Mouse (Mus musculus) spleen, adult 2 months (tissue): Measurements from ENCODE around the gene Nek11. TPM values are rescaled to one million over a fixed set of nuclear protein-coding genes. Genes with fewer than 3 reads are reported as not detected.

Experiments used
- DNase-seq, 2 experiments: peaks; one replicate each; pipeline versions ENCODE4 v3.0.0 to v3.0.0-alpha.2; 2012 to 2021; ENCODE audit warnings: low spot score in 2 of 2, low read depth in 1 of 2
- H3K27ac ChIP-seq: fragments of 200-500 bp; 2 replicates; pipeline ENCODE4 v1.5.1; 2012; ENCODE audit warnings: low read length, inconsistent platforms; ENCODE audit not compliant: insufficient read depth
- H3K27me3 ChIP-seq: fragments of 200-500 bp; 2 replicates; pipeline ENCODE4 v1.6.1; 2012; ENCODE audit warnings: mild to moderate bottlenecking, moderate library complexity, low read length, inconsistent platforms; ENCODE audit not compliant: control insufficient read depth, insufficient read depth
- H3K36me3 ChIP-seq: fragments of 200-500 bp; 2 replicates; pipeline ENCODE4 v1.6.1; 2012; ENCODE audit warnings: mild to moderate bottlenecking, low read length, inconsistent platforms; ENCODE audit not compliant: control insufficient read depth, insufficient read depth
- H3K4me1 ChIP-seq: fragments of 200-500 bp; 2 replicates; pipeline ENCODE4 v1.6.1; 2011; ENCODE audit warnings: inconsistent platforms; ENCODE audit not compliant: control insufficient read depth, insufficient read depth, insufficient read length
- H3K4me3 ChIP-seq: fragments of 200-500 bp; 2 replicates; pipeline ENCODE4 v1.5.1; 2011; ENCODE audit warnings: mild to moderate bottlenecking, inconsistent platforms; ENCODE audit not compliant: insufficient read depth, insufficient read length; ENCODE audit errors: extremely low read depth
- CTCF ChIP-seq: fragments of 200-500 bp; IDR thresholded peaks from 2 replicates; pipeline ENCODE4 v1.5.1; 2011; ENCODE audit warnings: mild to moderate bottlenecking, inconsistent platforms; ENCODE audit not compliant: insufficient read depth, insufficient read length, insufficient replicate concordance; ENCODE audit errors: extremely low read depth
- POLR2A ChIP-seq: fragments of 200-500 bp; IDR thresholded peaks from 2 replicates; pipeline ENCODE4 v1.6.1; 2011; ENCODE audit warnings: low read depth, low read length, inconsistent platforms
- WGBS: fragments of 180-500 bp; shearing (Covaris S2); methylation state at CpG from one replicate; pipeline ENCODE4 v1.1.7; 2018; 5-methylcytosine and 5-hydroxymethylcytosine counted together
- polyA plus RNA-seq: library from polyadenylated mRNA; depleted of rRNA; stranded (reverse); fragments of >200 nt; gene quantifications from 2 replicates; pipeline ENCODE4 v1.2.3, GENCODE M21; 2012

The Nek11 gene
- polyA plus RNA-seq, 1 experiment, result not detected

- no peak overlapping the region for H3K4me3 ChIP-seq
- WGBS, result 73% methylated on average over 3 of the region's 3 CpGs
- TF ChIP-seq POLR2A, result no peak
- no peak for TF ChIP-seq CTCF
These were observed 17.7 kb downstream of the Nek11 start for GRCm38 (mm10) chr9:105377622-105378021.

GRCm38 (mm10) chr9:105376954-105377530 lies 18.3 kb downstream of the Nek11 start:
- Histone ChIP-seq H3K36me3 (no peaks in the 10 kb centered on the region), H3K4me3 (no peak overlapping the region), H3K27me3 (no peaks in the 10 kb centered on the region), H3K4me1 (no peaks in the 10 kb centered on the region), H3K27ac (no peak overlapping the region)
- WGBS, result 78% methylated on average over 7 of the region's 7 CpGs
- DNase-seq, result no peak
- TF ChIP-seq CTCF, result no peak
- no peak for TF ChIP-seq POLR2A

More at GRCm38 (mm10) chr9:105377622-105378021, 17.7 kb downstream of the Nek11 start:
- H3K27ac ChIP-seq, result no peak overlapping the region
- no peaks in the 10 kb centered on the region for H3K27me3 ChIP-seq
- H3K4me1 ChIP-seq, result no peaks in the 10 kb centered on the region
- no peaks in the 10 kb centered on the region for H3K36me3 ChIP-seq
- no peak for DNase-seq

- 76% methylated on average over 7 of the region's 7 CpGs for WGBS
- TF ChIP-seq POLR2A (no peak), CTCF (no peak)
- Histone ChIP-seq H3K27me3 (no peaks in the 10 kb centered on the region), H3K27ac (no peak overlapping the region), H3K36me3 (no peaks in the 10 kb centered on the region), H3K4me1 (no peaks in the 10 kb centered on the region), H3K4me3 (no peak overlapping the region)
- DNase-seq, result no peak
These were observed 18.9 kb downstream of the Nek11 start for GRCm38 (mm10) chr9:105376411-105376810.

GRCm38 (mm10) chr9:105374361-105374760 lies 21.0 kb downstream of the Nek11 start:
- no peak for DNase-seq
- H3K4me1 ChIP-seq, result no peaks in the 10 kb centered on the region
- no peaks in the 10 kb centered on the region for H3K36me3 ChIP-seq
- WGBS, result 66% methylated on average over 5 of the region's 5 CpGs
- no peaks in the 10 kb centered on the region for H3K27me3 ChIP-seq
- H3K4me3 ChIP-seq, result no peak overlapping the region
- no peak overlapping the region for H3K27ac ChIP-seq
- TF ChIP-seq POLR2A, result no peak
- TF ChIP-seq CTCF, result no peak

GRCm38 (mm10) chr9:105368605-105369004 lies 26.7 kb downstream of the Nek11 start:
- Histone ChIP-seq H3K36me3 (no peaks in the 10 kb centered on the region), H3K4me3 (no peak overlapping the region), H3K4me1 (peaks cover 3% of the 10 kb centered on the region; the same call in 1 of the 2 replicates), H3K27ac (no peak overlapping the region), H3K27me3 (no peaks in the 10 kb centered on the region)
- 61% methylated on average over 3 of the region's 3 CpGs for WGBS
- TF ChIP-seq CTCF (no peak), POLR2A (no peak)
- DNase-seq, result peak in 1 of 2 experiments; percentile 38

GRCm38 (mm10) chr9:105366199-105366598 lies 29.1 kb downstream of the Nek11 start:
- no peak for DNase-seq
- Histone ChIP-seq H3K27me3 (no peaks in the 10 kb centered on the region), H3K4me1 (peaks cover 3% of the 10 kb centered on the region; the same call in 1 of the 2 replicates), H3K36me3 (no peaks in the 10 kb centered on the region), H3K4me3 (no peak overlapping the region), H3K27ac (no peak overlapping the region)
- TF ChIP-seq POLR2A, result no peak
- no peak for TF ChIP-seq CTCF
- WGBS, result 83% methylated on average over 4 of the region's 4 CpGs

GRCm38 (mm10) chr9:105363520-105364231 lies 31.6 kb downstream of the Nek11 start:
- H3K27ac ChIP-seq, result no peak overlapping the region
- WGBS, result 77% methylated on average over 5 of the region's 5 CpGs
- TF ChIP-seq CTCF (no peak), POLR2A (no peak)
- H3K4me3 ChIP-seq, result no peak overlapping the region
- H3K27me3 ChIP-seq, result no peaks in the 10 kb centered on the region
- peaks cover 3% of the 10 kb centered on the region; the same call in 1 of the 2 replicates for H3K4me1 ChIP-seq
- DNase-seq, result no peak
- no peaks in the 10 kb centered on the region for H3K36me3 ChIP-seq
